Mouse (Mus musculus): ENCODE measurements around the gene Mrps24. TPM values are rescaled to one million over a fixed set of nuclear protein-coding genes. Genes with fewer than 3 reads are reported as not detected.
A peak's percentile ranks its signal among the peaks of the same experiment; 100 is the strongest.

Mrps24 gene
- polyA plus RNA-seq (2017; shearing (Covaris generic)) = 10 to 100 TPM; 32.6 to 72.2 (median 48.1) TPM

- no peak for ATAC-seq
Measured at GRCm38 (mm10) chr11:5715630-5716105, at the start of gene Mrps24. TSS of gene Mrps24 (minus strand) at chr11:5715680.

DNA sequence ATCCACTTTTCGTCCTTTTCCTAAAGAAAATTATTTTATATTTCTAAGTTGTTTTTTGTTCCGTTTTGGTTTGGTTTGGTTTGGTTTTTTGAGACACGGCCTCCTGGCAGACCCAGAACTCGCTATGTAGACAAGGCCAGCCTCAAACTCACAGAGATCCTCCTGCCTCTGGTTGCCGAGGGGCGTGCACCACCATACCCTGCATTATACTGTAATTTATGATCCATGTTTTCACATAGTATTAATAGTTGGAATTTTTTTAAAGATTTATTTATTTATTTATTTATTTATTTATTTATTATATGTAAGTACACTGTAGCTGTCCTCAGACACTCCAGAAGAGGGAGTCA is 47.1 kb upstream of the Mrps24 start:
- ATAC-seq = no peak

- ATAC-seq = peak; percentile 94
Measured at GRCm38 (mm10) chr11:5761820-5762632, 46.5 kb upstream of the Mrps24 start, which contains the start of gene Urgcp. TSS of gene Urgcp (minus strand) at chr11:5762376.

GRCm38 (mm10) chr11:5753755-5754154 is 38.3 kb upstream of the Mrps24 start:
- no peak for ATAC-seq

DNA sequence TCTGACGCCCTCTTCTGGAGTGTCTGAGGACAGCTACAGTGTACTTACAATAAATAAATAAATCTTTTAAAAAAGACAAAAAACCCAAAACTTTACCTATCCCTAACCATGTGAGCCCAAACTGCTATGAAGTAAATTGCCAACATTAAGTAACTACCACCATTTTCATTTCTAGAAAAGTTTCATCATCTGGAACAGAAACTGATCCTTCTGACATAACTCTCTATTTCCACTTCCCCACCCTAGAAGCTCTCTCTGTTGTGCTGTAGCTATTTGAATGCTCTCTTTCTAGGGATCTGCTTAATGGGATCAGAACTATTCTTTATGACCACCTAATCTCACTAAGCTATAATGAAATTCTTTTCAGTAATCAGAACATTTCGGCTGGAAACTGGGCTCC is 29.5 kb upstream of the Mrps24 start:
- ATAC-seq = no peak

GRCm38 (mm10) chr11:5742106-5742505 is 26.6 kb upstream of the Mrps24 start:
- ATAC-seq = no peak

DNA sequence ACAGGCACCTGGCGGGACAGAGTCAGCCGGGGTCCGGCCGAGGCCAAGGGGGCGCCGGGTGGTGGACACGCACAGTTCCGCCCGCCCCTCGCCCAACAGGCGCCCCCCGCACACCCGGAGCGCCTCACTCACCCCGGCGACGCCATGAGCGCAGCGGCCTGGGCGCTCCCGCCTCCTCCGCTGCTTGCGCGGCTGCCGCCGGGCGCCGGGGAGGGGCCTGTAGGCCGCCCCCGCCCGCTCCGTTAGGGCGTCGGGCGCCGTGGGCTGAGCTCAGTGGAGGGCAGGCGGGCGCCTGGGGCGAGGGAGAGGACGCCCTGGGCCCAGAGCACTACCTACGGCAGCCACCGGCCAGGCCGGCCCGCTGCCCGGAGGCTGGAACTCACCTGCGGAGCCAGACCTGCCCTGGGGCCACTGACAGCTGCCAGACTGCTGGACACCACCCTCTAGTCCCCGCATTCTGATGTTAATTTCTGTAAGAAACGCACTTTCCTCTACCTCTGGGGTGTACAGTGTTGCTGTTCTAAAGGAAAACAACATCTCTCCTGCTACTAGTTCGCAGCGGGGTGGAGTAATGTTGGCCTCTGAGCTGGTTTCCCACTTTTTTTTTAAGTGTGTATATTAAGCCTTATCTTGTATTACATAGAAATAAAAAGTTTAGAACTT is 25.6 kb upstream of the Mrps24 start:
- ATAC-seq = peak; percentile 91

- peak; percentile 49 for ATAC-seq
Measured at GRCm38 (mm10) chr11:5740599-5740964, 25.1 kb upstream of the Mrps24 start.

DNA sequence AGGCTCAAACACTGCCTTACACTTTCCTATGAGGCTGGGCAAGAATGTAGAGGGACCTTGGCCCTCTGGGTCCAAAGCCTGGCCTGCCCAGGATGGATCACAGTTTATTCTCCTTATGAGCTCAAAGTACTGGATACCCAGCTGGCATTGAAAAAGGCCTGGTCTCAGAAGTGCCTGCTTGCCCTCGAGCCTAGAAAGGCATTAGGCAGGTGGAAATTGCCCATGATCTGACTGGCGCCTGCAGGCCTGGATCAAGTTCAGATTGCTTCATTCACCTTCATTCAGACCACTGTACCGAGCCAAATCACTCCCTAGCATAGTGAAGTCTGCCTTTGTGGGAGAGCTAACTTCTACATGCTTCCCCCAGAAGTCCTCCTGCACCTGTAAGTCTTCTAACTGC is 24.4 kb upstream of the Mrps24 start:
- ATAC-seq = no peak

DNA sequence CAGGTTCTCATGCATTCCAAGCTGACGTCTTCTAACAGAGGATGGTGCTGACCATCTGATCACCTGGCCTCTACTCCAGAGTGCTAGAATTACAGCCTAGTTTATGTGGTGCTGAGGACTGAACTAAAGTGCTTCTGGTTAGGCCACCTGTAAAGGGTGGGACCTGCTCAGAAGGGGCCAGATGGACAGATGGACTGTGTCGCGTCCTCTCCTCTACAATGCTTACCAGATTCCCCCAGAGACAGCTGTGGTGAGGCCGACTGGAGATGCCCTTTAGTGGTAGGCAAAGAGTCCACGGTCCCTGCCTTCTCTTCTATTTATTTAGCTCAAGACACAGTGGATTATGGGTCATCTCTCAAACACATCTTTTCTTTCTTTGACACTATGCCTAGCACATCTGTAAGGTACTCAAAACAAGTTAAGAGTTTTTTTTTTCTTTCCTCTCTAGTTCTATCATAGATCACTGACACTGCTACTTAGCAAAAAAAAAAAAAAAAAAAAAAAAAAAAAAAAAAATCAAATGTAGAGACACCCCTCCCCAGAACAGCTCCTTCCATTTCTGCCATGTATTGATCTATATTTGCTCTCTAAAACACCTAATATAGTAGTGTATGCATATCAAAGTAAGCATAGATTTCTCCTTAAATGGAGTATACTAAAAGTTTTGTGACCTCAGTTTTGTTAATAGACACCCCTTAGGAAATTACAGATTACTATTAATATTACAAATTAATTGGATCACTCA is 23.6 kb upstream of the Mrps24 start:
- ATAC-seq = no peak

DNA sequence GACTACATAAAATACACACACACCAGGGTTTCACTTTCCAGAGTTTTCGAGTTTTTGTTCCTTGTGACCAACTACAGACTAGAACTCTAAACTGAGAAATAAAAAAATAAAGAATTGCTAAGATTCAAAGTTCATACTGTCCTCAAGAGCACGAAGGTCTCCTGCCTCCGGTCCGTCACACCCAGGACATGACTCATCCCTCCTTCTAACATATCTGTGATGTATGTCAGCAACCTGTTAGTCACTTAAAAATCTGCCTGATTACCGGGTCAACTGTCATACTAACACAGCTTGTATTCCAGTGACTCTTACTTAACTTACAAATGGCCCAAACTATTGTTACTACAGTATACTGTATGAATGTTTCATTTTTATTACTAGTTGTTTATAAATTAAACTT is 21.7 kb upstream of the Mrps24 start:
- ATAC-seq = no peak

DNA sequence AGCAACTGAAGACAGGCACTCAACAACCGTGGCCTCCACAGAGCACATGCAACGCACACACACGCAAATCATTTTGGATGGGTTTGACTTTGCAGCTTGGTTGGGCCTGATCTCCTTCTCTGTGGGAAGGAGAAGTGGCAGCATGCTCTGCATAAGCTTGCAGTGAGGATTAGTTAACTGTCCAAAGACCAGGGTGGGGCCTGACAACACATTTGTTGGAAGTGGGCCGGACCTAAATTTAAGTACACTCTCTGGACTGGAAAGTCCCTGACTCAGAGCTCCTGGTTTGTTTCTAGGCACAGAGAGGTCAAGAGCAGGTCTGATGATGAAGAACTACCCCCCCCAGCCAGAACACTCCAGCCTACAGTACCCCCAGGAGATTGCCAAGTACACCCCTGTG is 18.8 kb upstream of the Mrps24 start:
- ATAC-seq = no peak

GRCm38 (mm10) chr11:5732401-5732800 is 16.9 kb upstream of the Mrps24 start:
- ATAC-seq = no peak

- no peak for ATAC-seq
Measured at GRCm38 (mm10) chr11:5729582-5729981, 14.1 kb upstream of the Mrps24 start.

DNA sequence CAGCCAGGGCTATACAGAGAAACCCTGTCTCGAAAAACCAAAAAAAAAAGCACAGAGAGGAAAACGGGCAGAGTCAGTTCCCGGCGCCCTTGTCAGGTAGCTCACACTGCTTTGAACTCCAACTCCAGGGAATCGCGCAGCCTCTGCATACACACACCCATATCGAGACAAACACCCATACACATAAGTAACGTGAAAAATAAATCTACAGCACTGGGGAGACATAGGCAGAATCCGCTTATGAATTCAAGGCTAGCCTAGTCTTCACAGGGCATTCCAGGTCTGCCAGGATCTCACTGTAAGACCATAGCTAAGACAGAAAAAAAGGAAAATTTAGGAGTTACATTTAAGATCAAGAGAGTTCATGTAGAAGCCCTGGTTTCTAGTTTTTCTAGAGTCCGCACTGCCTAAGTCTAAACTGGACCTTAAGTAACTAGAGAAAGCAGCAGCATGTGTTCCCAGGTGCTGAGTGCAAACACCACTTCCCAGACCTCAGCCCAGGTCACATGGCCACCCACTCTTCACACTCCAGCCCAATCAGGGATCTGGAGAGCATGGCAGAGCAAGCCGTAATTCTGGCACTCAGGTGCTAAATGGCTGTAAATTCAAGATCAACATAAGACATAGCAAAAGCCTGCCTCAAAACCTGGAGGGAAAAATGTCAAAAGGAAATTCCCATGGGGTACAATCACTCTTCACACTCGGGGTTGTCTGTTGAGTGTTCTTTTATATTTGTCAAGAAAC is 3.3 kb upstream of the Mrps24 start:
- ATAC-seq = no peak

DNA sequence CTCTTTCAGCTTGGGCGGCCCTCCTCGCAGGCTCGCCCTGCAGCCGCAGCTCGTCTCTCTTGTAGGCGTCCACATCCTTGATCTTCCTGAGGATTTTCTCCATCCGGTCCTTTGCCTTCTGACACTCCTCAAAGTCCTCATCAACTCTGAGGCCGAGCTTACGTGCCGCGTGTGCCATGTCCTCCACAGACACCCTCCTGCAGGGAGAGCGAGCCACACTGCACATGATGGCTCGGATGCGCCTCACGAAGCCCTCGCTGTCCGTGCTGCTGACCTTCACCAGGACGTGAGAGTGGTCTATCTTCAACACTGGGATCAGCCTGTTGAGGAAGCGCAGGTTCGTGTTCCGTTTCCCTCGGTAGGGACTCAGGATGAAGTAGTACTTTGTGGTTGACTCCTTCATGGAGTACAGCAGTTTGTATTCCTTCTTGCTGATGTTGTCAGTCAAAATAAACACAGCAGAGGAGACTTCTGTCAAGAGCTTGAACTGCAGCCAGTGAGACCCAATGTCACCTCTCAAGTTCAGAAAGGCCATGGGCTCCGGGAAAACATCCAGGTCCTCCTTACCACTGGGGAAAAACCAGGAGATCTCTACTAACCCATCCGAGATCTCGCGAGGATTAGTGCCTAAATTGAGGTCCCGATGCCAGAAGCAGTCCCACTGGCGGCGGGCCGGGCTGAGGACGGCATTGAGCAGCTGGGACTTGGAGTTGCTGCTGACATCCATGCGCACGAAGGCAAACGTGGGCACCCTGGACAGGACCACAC is 1.6 kb upstream of the Mrps24 start:
- ATAC-seq = no peak

DNA sequence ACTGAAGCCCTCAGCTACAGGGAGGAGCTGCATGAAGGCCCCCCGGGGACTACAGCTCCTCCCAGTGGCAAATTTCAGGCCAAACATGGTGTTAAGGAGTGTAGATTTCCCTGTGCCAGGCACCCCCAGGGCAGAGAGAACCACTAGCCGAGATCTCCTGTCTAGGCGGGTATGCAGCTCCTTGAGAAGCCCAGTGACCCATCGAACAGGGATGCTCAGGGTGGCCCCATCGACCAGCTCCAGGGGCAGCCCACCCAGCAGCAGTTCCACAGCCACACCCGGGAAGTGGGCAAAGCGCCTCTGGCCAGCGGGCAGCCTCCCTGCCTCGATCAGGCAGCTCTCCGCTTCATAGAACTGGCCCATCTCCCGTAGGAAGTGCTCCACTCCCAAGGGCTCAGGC is 766 bp upstream of the Mrps24 start:
- no peak for ATAC-seq

DNA sequence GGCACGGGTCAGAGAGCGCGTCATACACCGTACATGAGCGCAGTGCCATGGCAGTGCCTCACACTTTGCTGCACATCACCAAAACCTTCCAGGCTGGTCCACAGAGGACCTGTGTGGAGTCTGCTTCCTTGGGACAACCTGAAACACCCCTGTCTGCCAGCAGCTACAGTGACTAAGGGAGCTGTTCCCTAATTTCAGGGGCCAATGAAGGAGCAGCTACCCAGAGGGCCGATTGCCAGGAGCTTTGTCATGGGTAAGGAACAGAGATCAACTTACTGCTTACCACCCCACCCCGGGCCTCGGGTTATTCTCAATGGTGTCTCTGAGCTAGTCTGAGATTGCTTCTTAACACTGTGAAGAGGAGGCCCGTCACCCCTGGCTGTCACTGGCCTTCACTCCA is 301 bp downstream of the Mrps24 start:
- ATAC-seq = no peak

DNA sequence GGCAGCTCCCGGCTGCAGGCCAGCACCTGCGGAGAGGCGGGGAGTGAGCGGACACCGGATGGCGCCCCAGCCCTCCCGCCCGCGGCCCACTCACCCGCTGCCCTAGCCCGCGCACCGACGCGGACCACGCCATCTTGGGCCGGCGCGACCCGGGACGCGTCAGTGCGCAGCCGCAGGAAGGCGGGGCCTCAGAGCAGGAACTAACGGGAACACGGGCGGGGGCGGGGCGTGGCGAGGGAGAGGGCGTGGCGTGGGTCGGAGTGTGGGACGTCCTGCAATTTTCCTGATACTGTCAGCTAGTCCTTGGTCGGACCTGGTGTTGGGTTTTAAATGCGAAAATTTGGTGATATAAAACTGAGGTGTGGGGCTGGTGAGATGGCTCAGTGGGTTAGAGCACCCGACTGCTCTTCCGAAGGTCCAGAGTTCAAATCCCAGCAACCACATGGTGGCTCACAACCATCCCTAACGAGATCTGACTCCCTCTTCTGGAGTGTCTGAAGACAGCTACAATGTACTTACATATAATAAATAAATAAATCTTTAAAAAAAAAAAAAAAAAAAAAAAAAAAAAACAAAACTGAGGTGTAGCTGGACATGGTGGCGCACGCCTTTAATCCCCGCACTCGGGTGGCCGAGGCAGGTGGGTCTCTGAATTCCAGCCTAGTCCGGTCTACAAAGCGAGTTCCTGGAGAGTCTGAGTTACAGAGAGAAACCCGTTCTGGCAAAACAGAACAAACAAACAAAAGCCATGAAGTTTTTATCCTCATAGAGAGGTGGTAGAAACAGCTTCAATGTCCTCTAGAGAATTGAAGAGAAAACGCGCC is 7.7 kb downstream of the Mrps24 start:
- peak; percentile 75 for ATAC-seq

DNA sequence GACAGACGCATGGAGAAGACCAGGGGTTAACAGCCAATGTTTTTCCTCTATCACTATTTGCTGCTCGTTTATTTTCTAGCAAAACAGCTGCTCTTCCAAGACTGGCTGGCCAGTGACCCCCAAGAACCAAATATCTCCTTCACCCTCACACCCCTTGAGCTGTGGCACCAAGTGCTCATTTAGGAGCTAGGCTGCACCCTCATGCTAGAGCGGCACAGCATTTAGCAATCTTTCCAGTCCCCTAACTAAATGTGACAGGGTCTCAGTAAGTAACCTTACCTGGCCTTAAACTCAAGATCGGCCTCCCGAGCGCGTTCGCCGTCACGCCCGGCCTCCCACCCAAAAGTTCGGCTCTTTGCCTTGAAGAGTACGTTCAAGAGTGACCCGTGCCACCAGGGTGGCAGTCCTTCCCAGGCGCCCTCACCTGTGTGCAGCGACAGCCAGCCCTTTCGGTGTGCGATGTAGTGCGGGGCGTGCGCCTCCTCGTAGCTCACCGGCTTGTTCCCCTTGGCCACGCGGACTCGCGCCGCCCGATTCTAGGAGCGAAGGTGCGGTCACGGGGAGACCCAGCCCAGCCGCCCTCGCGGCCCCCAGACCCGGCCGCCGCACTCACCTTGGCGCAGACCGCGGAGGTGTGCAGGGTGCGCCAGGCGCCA is 8.5 kb downstream of the Mrps24 start:
- ATAC-seq = no peak

Data from inflammation-experienced regulatory T-cells, adult 6 months (primary cell).